Mouse (Mus musculus) gastrocnemius, adult 8-10 months (tissue): Measurements from ENCODE around the gene Fnip2. TPM values are rescaled to one million over a fixed set of nuclear protein-coding genes. Genes with fewer than 3 reads are reported as not detected.
A peak's percentile ranks its signal among the peaks of the same experiment; 100 is the strongest.

Source experiments
- DNase-seq, 2 experiments: peaks; one replicate each; pipeline ENCODE4 v3.0.0; 2022; ENCODE audit warnings: low spot score in 2 of 2
- total RNA-seq, 4 experiments: library from RNA; stranded (reverse); gene quantifications; 2 replicates each; pipeline ENCODE4 v1.2.4; 2022

Gene Fnip2
- total RNA-seq, 4 experiments from 2014 or later, result 2.8 to 4.3 (median 3.3) TPM

DNA sequence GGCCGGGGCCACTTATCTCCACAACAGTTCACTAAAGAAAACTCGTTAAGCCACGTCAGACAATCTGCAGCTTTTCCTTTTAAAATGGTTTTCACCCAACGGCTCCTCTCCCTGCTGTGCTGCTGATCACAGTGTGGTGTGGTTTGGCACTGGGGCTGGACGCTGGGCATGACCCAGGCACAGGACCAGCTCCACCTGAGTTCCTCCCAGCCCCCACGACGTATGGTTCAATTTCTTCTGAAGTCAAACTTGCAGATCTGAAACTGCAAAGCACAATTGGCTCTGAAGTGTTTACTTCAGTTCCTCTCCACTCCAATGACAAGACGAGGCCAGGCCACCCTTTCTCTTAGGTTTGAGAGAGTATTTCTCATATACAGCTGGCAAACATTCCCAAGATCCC lies 39.1 kb downstream of the Fnip2 start:
- no peak for DNase-seq

DNA sequence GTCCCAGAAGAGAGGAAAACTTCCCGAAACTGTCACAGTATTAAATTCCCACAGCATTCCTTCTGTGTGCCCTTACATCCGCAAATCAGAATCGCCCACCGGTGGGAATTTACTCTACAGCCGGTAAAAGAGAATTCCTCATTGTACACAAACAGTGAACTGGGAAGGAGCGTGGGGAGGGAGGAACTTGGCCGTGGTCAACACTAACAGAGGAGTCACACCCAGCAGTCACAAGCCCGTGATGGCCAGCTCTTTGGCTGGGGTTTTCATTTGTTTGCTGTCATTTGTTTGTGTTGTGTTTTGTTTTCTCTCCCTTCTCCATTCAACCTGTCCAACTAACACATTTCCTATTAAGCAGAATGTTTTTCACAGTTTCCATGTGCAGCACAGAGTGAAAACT lies 39.7 kb downstream of the Fnip2 start:
- peak in 1 of 2 experiments; percentile 10 for DNase-seq

- DNase-seq, result no peak
These were observed 40.1 kb downstream of the Fnip2 start for GRCm38 (mm10) chr3:79527521-79527920.

- DNase-seq, result no peak
These were observed 44.2 kb downstream of the Fnip2 start for GRCm38 (mm10) chr3:79523349-79523748.

DNA sequence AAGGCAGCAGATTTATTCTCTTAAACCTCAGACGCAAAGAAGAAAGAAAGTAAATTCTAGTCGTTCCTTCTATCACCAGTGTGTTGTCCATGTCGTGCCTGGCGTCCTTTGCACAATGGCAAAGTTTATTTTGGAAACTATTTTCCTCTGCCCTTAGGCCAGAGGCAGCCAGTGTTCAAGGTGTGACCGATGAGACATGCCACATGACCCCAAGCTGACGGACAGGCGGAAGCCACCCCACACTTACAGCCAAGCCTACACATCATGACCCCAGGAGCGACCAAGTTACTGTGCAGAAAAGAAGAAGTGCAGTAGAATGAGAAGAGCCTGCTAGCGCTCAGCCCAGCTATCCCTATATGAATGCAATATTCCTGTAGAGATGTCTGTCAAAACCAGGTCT lies 47.7 kb downstream of the Fnip2 start:
- DNase-seq, result no peak

DNA sequence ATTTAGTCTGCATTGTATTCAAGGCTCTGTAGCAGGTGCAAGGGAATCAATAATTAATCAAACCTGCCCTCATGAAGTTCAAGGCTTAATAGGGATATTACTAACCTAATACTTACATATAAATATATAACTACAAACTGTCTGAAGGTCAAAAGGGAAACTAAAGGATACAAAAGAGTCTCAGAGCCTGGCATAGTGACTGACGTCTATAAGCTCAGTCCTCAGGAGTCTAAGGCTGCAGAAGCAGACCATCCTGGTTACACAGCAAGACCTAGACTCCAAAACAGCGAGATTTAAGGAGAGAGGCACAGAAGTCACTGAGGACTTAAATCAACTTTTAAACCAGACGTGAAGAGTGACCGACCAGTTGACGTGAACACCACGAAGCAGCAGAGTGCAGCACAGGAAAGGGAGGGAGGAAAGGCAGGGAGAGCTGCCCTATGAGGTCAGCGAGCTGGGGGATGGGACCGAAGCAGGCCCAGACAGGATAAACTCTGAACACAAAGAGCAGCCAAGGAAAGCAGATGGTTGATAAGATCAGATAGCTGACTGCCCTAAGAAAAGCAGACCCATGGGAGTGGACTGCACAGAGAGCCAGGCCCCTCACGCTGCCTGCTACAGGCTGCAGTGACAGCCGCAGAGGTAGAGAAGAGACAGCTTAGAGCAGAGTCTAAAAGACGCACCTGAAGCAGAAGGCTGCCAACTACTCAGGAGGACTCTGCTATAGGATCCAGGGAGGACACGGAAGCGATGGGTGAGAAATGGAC lies 48.7 kb downstream of the Fnip2 start:
- DNase-seq, result peak; percentile 34 to 39

- DNase-seq, result peak in 1 of 2 experiments; percentile 12
These were observed 49.6 kb downstream of the Fnip2 start for GRCm38 (mm10) chr3:79517884-79518591.

GRCm38 (mm10) chr3:79516958-79517357 lies 50.6 kb downstream of the Fnip2 start:
- no peak for DNase-seq

- no peak for DNase-seq
These were observed 51.3 kb downstream of the Fnip2 start for GRCm38 (mm10) chr3:79516099-79516920.

GRCm38 (mm10) chr3:79514304-79514703 lies 53.3 kb downstream of the Fnip2 start:
- DNase-seq, result no peak

DNA sequence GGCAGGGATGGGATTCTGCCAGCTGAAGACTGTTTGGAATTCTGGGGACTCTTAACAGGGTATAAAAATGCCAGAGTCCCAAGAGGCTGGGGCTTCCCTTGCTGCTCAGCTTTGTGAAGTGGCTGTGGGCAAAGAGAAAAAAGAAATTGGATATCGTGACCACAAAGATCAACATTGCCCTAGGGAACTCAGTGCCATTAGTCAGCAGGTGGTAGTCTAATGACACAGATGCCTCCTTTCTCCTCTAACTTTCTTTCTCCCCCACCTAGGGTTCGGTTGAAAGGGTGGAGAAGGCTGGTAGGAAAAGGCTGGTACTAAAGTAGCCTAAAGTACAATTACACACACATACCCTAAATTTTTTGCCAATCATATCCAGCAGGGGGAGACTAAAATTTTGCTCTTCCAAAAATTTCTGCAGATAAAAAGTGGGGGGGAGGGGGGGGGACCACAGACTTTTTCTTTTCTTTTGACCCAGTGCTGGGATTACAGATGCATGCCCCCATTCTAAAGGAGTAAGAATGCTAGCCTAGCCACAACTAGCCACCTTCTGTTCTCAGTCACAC lies 66.3 kb downstream of the Fnip2 start:
- no peak for DNase-seq

GRCm38 (mm10) chr3:79500279-79500678 lies 67.3 kb downstream of the Fnip2 start:
- DNase-seq, result no peak

DNA sequence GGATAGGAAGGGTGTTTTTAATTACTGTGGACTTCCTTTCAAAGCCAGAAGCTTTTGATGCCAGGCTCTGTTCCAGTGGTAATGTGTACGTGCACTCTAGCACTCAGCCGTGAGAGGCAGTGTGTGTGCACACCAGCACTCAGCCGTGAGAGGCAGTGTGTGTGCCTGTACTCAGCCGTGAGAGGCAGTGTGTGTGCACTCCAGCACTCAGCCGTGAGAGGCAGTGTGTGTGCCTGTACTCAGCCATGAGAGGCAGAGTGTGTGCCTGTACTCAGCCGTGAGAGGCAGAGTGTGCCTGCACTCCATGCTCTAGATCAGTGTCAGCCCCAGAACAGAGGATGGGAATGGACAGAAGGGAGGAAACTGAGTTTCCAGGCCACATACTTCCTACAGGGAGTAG lies 70.9 kb downstream of the Fnip2 start:
- no peak for DNase-seq

DNA sequence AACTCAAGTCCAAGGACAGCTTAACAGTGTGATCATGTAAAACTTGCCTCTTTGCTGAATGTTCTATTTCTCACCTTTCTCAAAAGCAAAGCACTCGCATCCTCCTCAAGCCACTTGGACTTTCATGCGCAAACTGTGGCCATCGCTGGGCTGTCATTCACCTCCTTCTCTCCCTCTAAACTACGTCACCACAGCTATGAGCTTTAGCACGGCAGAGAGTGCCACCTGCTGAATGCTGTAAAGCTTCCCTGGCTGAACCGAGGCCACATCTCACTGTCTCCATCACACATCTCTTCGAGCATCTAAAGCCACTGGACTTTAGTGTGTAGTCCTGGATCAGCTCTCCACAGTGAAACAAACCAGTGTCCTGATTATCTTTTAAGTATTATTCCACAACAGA lies 72.4 kb downstream of the Fnip2 start:
- no peak for DNase-seq

DNA sequence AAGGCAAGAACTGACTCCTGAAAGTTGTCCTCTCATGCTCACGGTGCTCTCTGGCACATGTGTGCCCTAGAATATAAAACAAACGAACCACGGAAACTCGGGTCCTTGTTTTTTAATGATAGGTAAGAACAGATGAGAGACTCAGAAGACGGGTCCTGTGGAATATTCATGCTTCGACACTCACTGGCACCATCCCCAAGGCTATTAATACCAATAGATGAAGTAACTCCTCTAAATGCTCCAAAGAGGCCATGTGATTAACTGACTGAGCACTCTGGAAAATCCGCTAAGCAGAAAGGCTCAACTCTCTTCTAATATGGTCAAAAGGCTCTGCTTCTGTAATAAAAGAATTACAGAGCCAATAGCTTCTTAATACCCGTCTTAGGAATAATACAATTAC lies 73.6 kb downstream of the Fnip2 start:
- no peak for DNase-seq

DNA sequence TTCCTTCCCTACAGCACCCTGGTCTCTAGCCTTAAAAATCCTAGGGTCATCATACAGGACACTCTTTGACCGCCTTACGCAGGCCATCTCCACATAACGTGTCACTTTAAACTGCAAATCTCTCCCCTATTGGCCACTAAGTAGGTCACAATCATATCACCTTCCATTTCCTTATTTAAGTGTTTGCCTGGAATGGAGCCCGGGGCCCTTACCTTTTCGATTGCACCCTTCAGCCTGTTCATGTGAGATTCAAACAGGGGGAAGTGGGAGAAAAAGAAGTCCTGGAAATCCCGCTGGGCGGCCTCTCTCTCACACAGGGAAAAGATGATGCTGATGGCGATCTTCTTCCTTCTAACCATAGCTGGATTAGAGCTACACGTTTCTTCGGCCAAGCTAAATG lies 74.5 kb downstream of the Fnip2 start:
- no peak for DNase-seq

GRCm38 (mm10) chr3:79491614-79492013 lies 76.0 kb downstream of the Fnip2 start:
- no peak for DNase-seq

- no peak for DNase-seq
These were observed 77.5 kb downstream of the Fnip2 start for GRCm38 (mm10) chr3:79490102-79490501.

DNA sequence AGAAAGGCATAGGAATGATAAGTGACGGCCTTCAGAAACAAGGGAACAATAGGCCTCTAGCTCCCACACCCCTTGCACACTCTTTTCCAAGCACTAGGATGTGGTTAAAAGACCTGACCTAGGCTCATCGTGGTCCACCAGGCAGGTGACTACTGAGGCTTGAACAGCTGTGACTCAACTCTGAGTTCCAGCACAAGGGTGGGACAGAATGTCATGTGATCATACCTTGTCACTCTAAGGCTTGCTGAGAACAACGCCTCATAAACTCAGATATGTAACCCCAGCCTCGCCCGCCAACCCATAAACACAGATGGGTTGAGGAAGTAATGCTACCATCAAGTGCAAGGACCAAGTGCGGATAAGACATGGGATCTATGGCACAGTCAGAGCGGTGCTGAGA lies 79.6 kb downstream of the Fnip2 start:
- DNase-seq, result no peak

DNA sequence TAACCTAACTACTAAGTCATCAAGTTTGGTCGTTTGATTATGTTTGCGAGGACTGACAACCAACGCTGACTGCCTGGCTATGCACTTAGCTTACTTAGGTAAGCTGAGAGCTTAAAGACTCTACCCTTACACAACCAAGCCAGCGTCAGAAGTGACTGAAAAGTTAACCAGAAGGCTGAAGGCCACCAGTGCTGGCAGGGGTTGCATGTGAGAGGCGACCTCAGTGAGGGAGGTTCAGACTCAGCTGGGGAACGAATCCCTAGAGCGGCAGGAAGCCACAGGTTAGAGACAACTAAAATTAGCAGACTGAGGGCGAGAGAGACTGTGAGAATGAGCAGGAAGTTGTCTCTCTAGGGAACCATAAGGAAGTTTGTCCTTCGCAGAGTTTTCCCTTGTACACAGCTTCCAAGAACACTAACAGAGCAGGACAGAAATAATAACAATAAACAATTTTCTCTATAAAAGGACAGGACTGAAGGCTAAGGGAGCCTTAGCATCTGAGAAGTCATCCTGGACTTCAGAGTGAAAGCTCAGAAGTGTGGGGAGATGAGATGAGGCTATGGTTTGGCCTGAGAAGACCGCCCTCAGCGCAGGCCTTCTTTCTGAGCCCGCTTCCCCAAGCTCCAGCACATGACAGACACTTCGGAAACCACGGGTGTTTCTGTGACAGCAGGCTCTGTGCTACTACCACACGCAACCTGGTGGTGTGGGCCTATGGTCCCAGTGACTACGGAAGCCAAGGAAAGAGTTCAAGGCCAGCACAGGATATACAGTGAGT lies 83.1 kb downstream of the Fnip2 start:
- no peak for DNase-seq

- no peak for DNase-seq
These were observed 88.7 kb downstream of the Fnip2 start for GRCm38 (mm10) chr3:79478880-79479279.
